Mouse (Mus musculus): Measurements from ENCODE around the gene Efcab2. TPM values are rescaled to one million over a fixed set of nuclear protein-coding genes. Genes with fewer than 3 reads are reported as not detected.

Efcab2 gene
- polyA plus RNA-seq, 1 experiment from 2014 or later: 6.0 TPM

- no peaks in the 10 kb centered on the region for H3K36me3 ChIP-seq (ENCODE audit: control insufficient read depth, insufficient read depth, low read length)
- no peak overlapping the region for H3K4me2 ChIP-seq (replicated peaks; ENCODE audit: low read depth, low read length)
- H3K27me3 ChIP-seq (ENCODE audit: control insufficient read depth, insufficient read depth, low read length): no peaks in the 10 kb centered on the region
- H3K4me3 ChIP-seq (ENCODE audit: low read length): no peak overlapping the region
- no peaks in the 10 kb centered on the region for H3K9me3 ChIP-seq (ENCODE audit: control insufficient read depth, low read length)
- no peak overlapping the region for H3K9ac ChIP-seq (ENCODE audit: low read depth, low read length)
- H3K4me1 ChIP-seq (ENCODE audit: control insufficient read depth, insufficient read depth, low read length): no peaks in the 10 kb centered on the region
- no peak overlapping the region for H3K27ac ChIP-seq (ENCODE audit: low read depth, low read length)
- no peak for ATAC-seq (ENCODE audit: low FRiP score, low TSS enrichment)
- WGBS: 88% methylated on average over 6 of the region's 6 CpGs
These were observed 10.8 kb upstream of the Efcab2 start for GRCm38 (mm10) chr1:178395091-178395490.

GRCm38 (mm10) chr1:178396383-178396782, 9.5 kb upstream of the Efcab2 start:
- Histone ChIP-seq H3K36me3 (ENCODE audit: control insufficient read depth, insufficient read depth, low read length) (no peaks in the 10 kb centered on the region), H3K27me3 (ENCODE audit: control insufficient read depth, insufficient read depth, low read length) (no peaks in the 10 kb centered on the region), H3K9ac (ENCODE audit: low read depth, low read length) (no peak overlapping the region), H3K4me3 (ENCODE audit: low read length) (no peak overlapping the region), H3K4me2 (replicated peaks; ENCODE audit: low read depth, low read length) (no peak overlapping the region), H3K9me3 (ENCODE audit: control insufficient read depth, low read length) (no peaks in the 10 kb centered on the region), H3K4me1 (ENCODE audit: control insufficient read depth, insufficient read depth, low read length) (no peaks in the 10 kb centered on the region), H3K27ac (ENCODE audit: low read depth, low read length) (no peak overlapping the region)
- WGBS: 58% methylated on average over 4 of the region's 4 CpGs
- peak; percentile 46; the same call in 1 of the 2 replicates for ATAC-seq (ENCODE audit: low FRiP score, low TSS enrichment)

GRCm38 (mm10) chr1:178399879-178400278, 6.0 kb upstream of the Efcab2 start:
- no peak for ATAC-seq (ENCODE audit: low FRiP score, low TSS enrichment)
- Histone ChIP-seq H3K27ac (ENCODE audit: low read depth, low read length) (no peak overlapping the region), H3K9me3 (ENCODE audit: control insufficient read depth, low read length) (no peaks in the 10 kb centered on the region), H3K36me3 (ENCODE audit: control insufficient read depth, insufficient read depth, low read length) (no peaks in the 10 kb centered on the region), H3K27me3 (ENCODE audit: control insufficient read depth, insufficient read depth, low read length) (no peaks in the 10 kb centered on the region), H3K4me3 (ENCODE audit: low read length) (no peak overlapping the region), H3K4me1 (ENCODE audit: control insufficient read depth, insufficient read depth, low read length) (no peaks in the 10 kb centered on the region), H3K4me2 (replicated peaks; ENCODE audit: low read depth, low read length) (no peak overlapping the region), H3K9ac (ENCODE audit: low read depth, low read length) (no peak overlapping the region)
- 85% methylated on average over 6 of the region's 6 CpGs for WGBS

- no peak overlapping the region for H3K27ac ChIP-seq (ENCODE audit: low read depth, low read length)
These were observed 5.2 kb upstream of the Efcab2 start for GRCm38 (mm10) chr1:178400652-178401051.

GRCm38 (mm10) chr1:178401960-178402359, 3.9 kb upstream of the Efcab2 start:
- Histone ChIP-seq H3K4me3 (ENCODE audit: low read length) (no peak overlapping the region), H3K36me3 (ENCODE audit: control insufficient read depth, insufficient read depth, low read length) (no peaks in the 10 kb centered on the region), H3K9me3 (ENCODE audit: control insufficient read depth, low read length) (no peaks in the 10 kb centered on the region), H3K4me2 (replicated peaks; ENCODE audit: low read depth, low read length) (no peak overlapping the region), H3K9ac (ENCODE audit: low read depth, low read length) (no peak overlapping the region), H3K27ac (ENCODE audit: low read depth, low read length) (no peak overlapping the region), H3K27me3 (ENCODE audit: control insufficient read depth, insufficient read depth, low read length) (no peaks in the 10 kb centered on the region), H3K4me1 (ENCODE audit: control insufficient read depth, insufficient read depth, low read length) (no peaks in the 10 kb centered on the region)
- WGBS: 93% methylated on average over 6 of the region's 6 CpGs
- no peak for ATAC-seq (ENCODE audit: low FRiP score, low TSS enrichment)

More at GRCm38 (mm10) chr1:178400652-178401051, 5.2 kb upstream of the Efcab2 start:
- ATAC-seq (ENCODE audit: low FRiP score, low TSS enrichment): no peak
- no peaks in the 10 kb centered on the region for H3K9me3 ChIP-seq (ENCODE audit: control insufficient read depth, low read length)
- no peak overlapping the region for H3K9ac ChIP-seq (ENCODE audit: low read depth, low read length)
- no peak overlapping the region for H3K4me3 ChIP-seq (ENCODE audit: low read length)
- H3K4me2 ChIP-seq (replicated peaks; ENCODE audit: low read depth, low read length): no peak overlapping the region
- 49% methylated on average over 7 of the region's 7 CpGs for WGBS
- H3K27me3 ChIP-seq (ENCODE audit: control insufficient read depth, insufficient read depth, low read length): no peaks in the 10 kb centered on the region
- H3K4me1 ChIP-seq (ENCODE audit: control insufficient read depth, insufficient read depth, low read length): no peaks in the 10 kb centered on the region
- H3K36me3 ChIP-seq (ENCODE audit: control insufficient read depth, insufficient read depth, low read length): no peaks in the 10 kb centered on the region

- no peaks in the 10 kb centered on the region for H3K9me3 ChIP-seq (ENCODE audit: control insufficient read depth, low read length)
- peak overlapping the region; percentile 68 for H3K4me3 ChIP-seq (ENCODE audit: low read length)
- peak overlapping the region; percentile 92 for H3K9ac ChIP-seq (ENCODE audit: low read depth, low read length)
- H3K4me2 ChIP-seq (replicated peaks; ENCODE audit: low read depth, low read length): peak overlapping the region; percentile 32
- WGBS: under 1% methylated on average over 23 of the region's 23 CpGs
- H3K36me3 ChIP-seq (ENCODE audit: control insufficient read depth, insufficient read depth, low read length): no peaks in the 10 kb centered on the region
- H3K27ac ChIP-seq (ENCODE audit: low read depth, low read length): peak overlapping the region; percentile 100
- H3K4me1 ChIP-seq (ENCODE audit: control insufficient read depth, insufficient read depth, low read length): no peaks in the 10 kb centered on the region
- no peaks in the 10 kb centered on the region for H3K27me3 ChIP-seq (ENCODE audit: control insufficient read depth, insufficient read depth, low read length)
- peak; percentile 84 for ATAC-seq (ENCODE audit: low FRiP score, low TSS enrichment)
These were observed 407 bp upstream of the Efcab2 start for GRCm38 (mm10) chr1:178405445-178405911.

GRCm38 (mm10) chr1:178406765-178407645, 1.1 kb downstream of the Efcab2 start:
- Histone ChIP-seq H3K9ac (ENCODE audit: low read depth, low read length) (peak overlapping the region; percentile 92), H3K4me3 (ENCODE audit: low read length) (peak overlapping the region; percentile 68), H3K27ac (ENCODE audit: low read depth, low read length) (peak overlapping the region; percentile 100), H3K9me3 (ENCODE audit: control insufficient read depth, low read length) (no peaks in the 10 kb centered on the region), H3K4me2 (replicated peaks; ENCODE audit: low read depth, low read length) (peak overlapping the region; percentile 32), H3K36me3 (ENCODE audit: control insufficient read depth, insufficient read depth, low read length) (no peaks in the 10 kb centered on the region), H3K4me1 (ENCODE audit: control insufficient read depth, insufficient read depth, low read length) (no peaks in the 10 kb centered on the region), H3K27me3 (ENCODE audit: control insufficient read depth, insufficient read depth, low read length) (no peaks in the 10 kb centered on the region)
- peak; percentile 40 for ATAC-seq (ENCODE audit: low FRiP score, low TSS enrichment)
- WGBS: 61% methylated on average over 12 of the region's 12 CpGs

- Histone ChIP-seq H3K9me3 (ENCODE audit: control insufficient read depth, low read length) (no peaks in the 10 kb centered on the region), H3K27me3 (ENCODE audit: control insufficient read depth, insufficient read depth, low read length) (no peaks in the 10 kb centered on the region), H3K4me2 (replicated peaks; ENCODE audit: low read depth, low read length) (no peak overlapping the region), H3K4me3 (ENCODE audit: low read length) (no peak overlapping the region), H3K27ac (ENCODE audit: low read depth, low read length) (no peak overlapping the region), H3K4me1 (ENCODE audit: control insufficient read depth, insufficient read depth, low read length) (no peaks in the 10 kb centered on the region), H3K9ac (ENCODE audit: low read depth, low read length) (no peak overlapping the region), H3K36me3 (ENCODE audit: control insufficient read depth, insufficient read depth, low read length) (no peaks in the 10 kb centered on the region)
- ATAC-seq (ENCODE audit: low FRiP score, low TSS enrichment): no peak
- WGBS: 78% methylated on average over 2 of the region's 2 CpGs
These were observed 1.8 kb downstream of the Efcab2 start for GRCm38 (mm10) chr1:178407651-178408050.

GRCm38 (mm10) chr1:178408901-178409361, 3.0 kb downstream of the Efcab2 start:
- Histone ChIP-seq H3K9ac (ENCODE audit: low read depth, low read length) (no peak overlapping the region), H3K4me1 (ENCODE audit: control insufficient read depth, insufficient read depth, low read length) (no peaks in the 10 kb centered on the region), H3K9me3 (ENCODE audit: control insufficient read depth, low read length) (no peaks in the 10 kb centered on the region), H3K36me3 (ENCODE audit: control insufficient read depth, insufficient read depth, low read length) (no peaks in the 10 kb centered on the region), H3K27ac (ENCODE audit: low read depth, low read length) (peak overlapping the region; percentile 24; the same call in 1 of the 2 replicates), H3K27me3 (ENCODE audit: control insufficient read depth, insufficient read depth, low read length) (no peaks in the 10 kb centered on the region), H3K4me3 (ENCODE audit: low read length) (no peak overlapping the region), H3K4me2 (replicated peaks; ENCODE audit: low read depth, low read length) (no peak overlapping the region)
- ATAC-seq (ENCODE audit: low FRiP score, low TSS enrichment): no peak
- WGBS: 33% methylated on average over 4 of the region's 4 CpGs

Measured in kidney, embryonic 14.5 days (tissue).